Mouse (Mus musculus) limb, embryonic 14.5 days (tissue): ENCODE results near the gene Pi16. TPM values are rescaled to one million over a fixed set of nuclear protein-coding genes. Genes with fewer than 3 reads are reported as not detected.

Experiments
- ATAC-seq: fragments of 200-750 bp; cut with Nextera tagmentation; 2 replicates; pipeline ENCODE4 v1.8.0; 2017; ENCODE audit warnings: low read depth, moderate number of reproducible peaks, moderate TSS enrichment; ENCODE audit not compliant: low FRiP score
- DNase-seq: peaks from one replicate; pipeline ENCODE4 v3.0.0-alpha.2; 2015; ENCODE audit warnings: low spot score
- H3K27ac ChIP-seq: fragments of 300-500 bp; sonication (generic); replicated peaks from 2 replicates; pipeline ENCODE4 v1.5.1; 2014; ENCODE audit warnings: low read depth, mild to moderate bottlenecking, low read length, moderate library complexity, mixed read lengths
- H3K27me3 ChIP-seq: fragments of 300-500 bp; sonication (generic); 2 replicates; pipeline ENCODE4 v1.6.1; 2014; ENCODE audit warnings: low read length, mixed read lengths; ENCODE audit not compliant: control insufficient read depth, insufficient read depth
- H3K36me3 ChIP-seq: fragments of 300-500 bp; sonication (generic); 2 replicates; pipeline ENCODE4 v1.6.1; 2014; ENCODE audit warnings: mild to moderate bottlenecking, low read length, moderate library complexity, mixed read lengths; ENCODE audit not compliant: control insufficient read depth, insufficient read depth
- H3K4me1 ChIP-seq: fragments of 300-500 bp; sonication (generic); 2 replicates; pipeline ENCODE4 v1.6.1; 2014; ENCODE audit warnings: antibody characterized with exemption, low read length, mixed read lengths; ENCODE audit not compliant: control insufficient read depth, insufficient read depth
- H3K4me2 ChIP-seq: fragments of 300-500 bp; sonication (generic); replicated peaks from 2 replicates; pipeline ENCODE4 v1.6.1; 2014; ENCODE audit warnings: low read depth, mild to moderate bottlenecking, low read length, moderate library complexity; ENCODE audit not compliant: severe bottlenecking
- H3K4me3 ChIP-seq: fragments of 300-500 bp; sonication (generic); replicated peaks from 2 replicates; pipeline ENCODE4 v1.5.1; 2014; ENCODE audit warnings: low read length
- H3K9ac ChIP-seq: fragments of 300-500 bp; sonication (generic); 2 replicates; pipeline ENCODE4 v1.6.1; 2014; ENCODE audit warnings: mild to moderate bottlenecking, low read depth, low read length, moderate library complexity; ENCODE audit not compliant: severe bottlenecking
- H3K9me3 ChIP-seq: fragments of 300-500 bp; sonication (generic); 2 replicates; pipeline ENCODE4 v1.6.1; 2016; ENCODE audit warnings: low read length; ENCODE audit not compliant: control insufficient read depth
- POLR2A ChIP-seq: fragments of 200-500 bp; IDR thresholded peaks from 2 replicates; pipeline ENCODE4 v1.8.0; 2012; ENCODE audit warnings: inconsistent platforms, mild to moderate bottlenecking, moderate library complexity, borderline replicate concordance; ENCODE audit not compliant: insufficient read depth, insufficient read length; ENCODE audit errors: extremely low read depth
- WGBS: fragments of 180-500 bp; shearing (Covaris S2); extraction: QIAGEN DNeasy Blood & Tissue Kit; methylation state at CpG from one replicate; pipeline ENCODE4 v1.1.7; 2014; 5-methylcytosine and 5-hydroxymethylcytosine counted together
- polyA plus RNA-seq, 2 experiments: library from polyadenylated mRNA; depleted of rRNA in 1 of 2; stranded (reverse) in 1 of 2; unstranded in 1 of 2; fragments of >200 nt; fragmentation: Nextera tagmentation in 1 of 2; extraction: Ambion mirVana in 1 of 2; gene quantifications; 2 replicates each; pipeline versions ENCODE4 v1.2.1 to v1.2.3; 2012 to 2014

The Pi16 gene
- polyA plus RNA-seq, 2 experiments = 2.2 to 2.6 TPM

GRCm38 (mm10) chr17:29355461-29355840 lies 38.0 kb downstream of the Pi16 start:
- peak; percentile 10; the same call in 1 of the 2 replicates for ATAC-seq

DNA sequence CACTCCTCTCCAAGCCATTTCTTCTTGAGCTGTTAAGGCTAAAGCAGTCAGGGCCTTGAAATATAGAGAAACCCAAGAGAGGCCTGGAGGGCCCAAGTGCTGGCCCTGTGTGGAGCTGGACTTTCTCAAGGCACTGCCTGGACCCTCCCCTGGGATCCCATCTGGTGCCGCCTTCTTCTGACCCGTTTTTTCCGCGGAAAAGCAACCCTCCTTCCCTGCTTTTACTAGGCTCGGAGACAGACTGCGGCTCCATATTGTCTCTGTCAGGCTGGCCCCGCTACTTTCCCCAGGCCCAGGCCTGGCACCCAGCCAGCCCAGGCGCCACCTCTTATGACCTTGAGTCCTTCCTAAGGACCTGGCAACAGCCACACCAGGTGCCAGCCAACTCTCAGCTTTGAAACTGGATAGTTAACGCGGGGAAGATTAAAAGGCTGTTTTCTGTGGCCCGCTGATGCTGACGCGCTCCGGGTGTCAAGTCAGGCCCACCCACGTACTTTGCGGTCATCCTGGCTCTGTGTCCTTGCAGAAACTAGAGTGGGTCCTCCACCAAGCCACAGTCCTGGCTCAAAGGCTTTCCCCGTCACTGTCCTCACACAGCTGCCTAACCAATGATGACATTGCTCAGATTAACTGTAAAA lies 38.5 kb downstream of the Pi16 start:
- H3K4me3 ChIP-seq = peak overlapping the region; percentile 28
- no peaks in the 10 kb centered on the region for H3K27me3 ChIP-seq
- TF ChIP-seq POLR2A = no peak
- H3K27ac ChIP-seq = peak overlapping the region; percentile 86
- H3K36me3 ChIP-seq = no peaks in the 10 kb centered on the region
- no peaks in the 10 kb centered on the region for H3K9me3 ChIP-seq
- H3K4me2 ChIP-seq = peak overlapping the region; percentile 50
- H3K9ac ChIP-seq = peak overlapping the region; percentile 44
- peaks cover 20% of the 10 kb centered on the region for H3K4me1 ChIP-seq
- no peak for DNase-seq
- 16% methylated on average over 17 of the region's 17 CpGs for WGBS
- ATAC-seq = peak; percentile 47

More at GRCm38 (mm10) chr17:29355461-29355840, 38.0 kb downstream of the Pi16 start:
- no peak for TF ChIP-seq POLR2A
- peak overlapping the region; percentile 50; the same call in 1 of the 2 replicates for H3K4me2 ChIP-seq
- H3K27ac ChIP-seq = peak overlapping the region; percentile 86
- peak overlapping the region; percentile 44 for H3K9ac ChIP-seq
- H3K9me3 ChIP-seq = no peaks in the 10 kb centered on the region
- 43% methylated on average over 5 of the region's 5 CpGs for whole genome bisulfite sequencing
- no peak overlapping the region for H3K4me3 ChIP-seq
- no peaks in the 10 kb centered on the region for H3K27me3 ChIP-seq
- H3K4me1 ChIP-seq = peaks cover 20% of the 10 kb centered on the region
- no peaks in the 10 kb centered on the region for H3K36me3 ChIP-seq
- no peak for DNase-seq

- TF ChIP-seq POLR2A = no peak
- WGBS = 5% methylated on average over 11 of the region's 11 CpGs
- peaks cover 20% of the 10 kb centered on the region for H3K4me1 ChIP-seq
- ATAC-seq = peak; percentile 82
- peak overlapping the region; percentile 50 for H3K4me2 ChIP-seq
- no peaks in the 10 kb centered on the region for H3K9me3 ChIP-seq
- H3K36me3 ChIP-seq = no peaks in the 10 kb centered on the region
- peak overlapping the region; percentile 28 for H3K4me3 ChIP-seq
- H3K9ac ChIP-seq = peak overlapping the region; percentile 44
- DNase-seq = peak; percentile 86
- peak overlapping the region; percentile 86 for H3K27ac ChIP-seq
- no peaks in the 10 kb centered on the region for H3K27me3 ChIP-seq
These were observed 39.0 kb downstream of the Pi16 start for GRCm38 (mm10) chr17:29356479-29356856.

DNA sequence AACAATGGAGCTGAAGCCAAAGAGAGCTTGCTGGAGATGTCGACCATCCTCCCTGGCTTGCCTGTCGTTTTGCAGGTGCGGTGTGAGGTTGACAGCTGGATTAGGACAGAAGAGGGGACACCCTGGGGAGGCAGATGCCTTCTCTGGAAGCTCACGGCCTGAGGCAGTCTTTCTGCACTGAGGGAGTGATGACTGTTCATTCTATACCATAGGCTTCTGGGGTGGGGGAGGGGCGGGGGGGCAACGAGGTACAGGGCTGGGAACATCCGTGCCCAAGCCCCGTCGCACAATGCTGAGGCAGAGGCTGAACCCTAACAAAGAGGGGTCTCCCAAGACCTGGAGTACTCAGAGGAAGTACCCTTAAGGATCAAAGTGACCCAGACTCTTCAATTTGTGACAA lies 39.4 kb downstream of the Pi16 start:
- Histone ChIP-seq H3K27me3 (no peaks in the 10 kb centered on the region), H3K9ac (no peak overlapping the region), H3K9me3 (no peaks in the 10 kb centered on the region), H3K27ac (0 out of 2 replicates have a peak overlapping the region, but pooled peaks have one; percentile 38), H3K4me3 (peak overlapping the region; percentile 28), H3K4me1 (peaks cover 20% of the 10 kb centered on the region), H3K4me2 (peak overlapping the region; percentile 50), H3K36me3 (no peaks in the 10 kb centered on the region)
- ATAC-seq (no peak), DNase-seq (no peak)
- no peak for TF ChIP-seq POLR2A
- WGBS = 15% methylated on average over 9 of the region's 9 CpGs

GRCm38 (mm10) chr17:29358928-29359327 lies 41.4 kb downstream of the Pi16 start:
- Histone ChIP-seq H3K4me3 (no peak overlapping the region), H3K4me2 (no peak overlapping the region), H3K27ac (no peak overlapping the region), H3K9me3 (no peaks in the 10 kb centered on the region), H3K36me3 (no peaks in the 10 kb centered on the region), H3K27me3 (no peaks in the 10 kb centered on the region), H3K9ac (no peak overlapping the region), H3K4me1 (peaks cover 20% of the 10 kb centered on the region)
- no peak for TF ChIP-seq POLR2A
- DNase-seq (no peak), ATAC-seq (no peak)
- WGBS = 77% methylated on average over 3 of the region's 3 CpGs
